Mouse (Mus musculus): Measurements from ENCODE around the gene Gm10354.
"Not testable (repeated sequence)": the region's sequence is repeated elsewhere in the genome, so short reads cannot be mapped to it uniquely, and the experiment has no call there.

Gene Gm10354

DNA sequence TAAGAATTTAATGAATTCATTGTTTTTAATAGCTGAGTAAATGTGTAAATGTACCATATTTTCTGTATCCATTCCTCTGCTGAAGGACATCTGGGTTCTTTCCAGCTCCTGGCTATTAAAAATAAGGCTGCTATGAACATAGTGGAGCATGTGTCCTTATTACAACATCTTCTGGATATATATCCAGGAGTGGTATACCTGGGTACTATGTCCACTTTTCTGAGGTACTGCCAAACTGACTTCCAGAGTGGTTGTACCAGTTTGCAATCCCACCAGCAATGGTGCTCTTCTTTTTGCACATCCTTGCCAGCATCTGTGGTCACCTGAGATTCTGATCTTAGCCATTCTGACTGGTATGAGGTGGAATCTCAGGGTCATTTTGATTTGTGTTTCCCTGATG lies 25.1 kb downstream of the Gm10354 start:
- not testable (repeated sequence) for DNase-seq

DNA sequence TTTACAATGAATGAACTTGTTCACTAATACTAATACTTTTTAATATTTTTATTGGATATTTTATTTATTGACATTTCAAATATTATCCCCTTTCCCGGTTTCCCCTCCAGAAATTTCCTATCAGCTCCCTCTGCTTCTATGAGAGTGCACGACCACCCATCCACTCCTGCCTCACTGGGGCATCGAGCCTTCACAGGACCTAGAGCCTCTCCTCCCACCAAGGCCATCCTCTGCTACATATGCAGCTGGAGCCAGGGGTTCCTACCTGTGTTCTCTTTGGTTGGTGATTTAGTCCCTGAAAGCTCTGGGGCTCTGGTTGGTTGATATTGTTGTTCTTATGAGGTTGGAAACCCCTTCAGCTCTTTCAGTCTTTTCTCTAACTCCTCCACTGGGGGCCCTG lies 26.0 kb downstream of the Gm10354 start:
- DNase-seq: not testable (repeated sequence)

DNA sequence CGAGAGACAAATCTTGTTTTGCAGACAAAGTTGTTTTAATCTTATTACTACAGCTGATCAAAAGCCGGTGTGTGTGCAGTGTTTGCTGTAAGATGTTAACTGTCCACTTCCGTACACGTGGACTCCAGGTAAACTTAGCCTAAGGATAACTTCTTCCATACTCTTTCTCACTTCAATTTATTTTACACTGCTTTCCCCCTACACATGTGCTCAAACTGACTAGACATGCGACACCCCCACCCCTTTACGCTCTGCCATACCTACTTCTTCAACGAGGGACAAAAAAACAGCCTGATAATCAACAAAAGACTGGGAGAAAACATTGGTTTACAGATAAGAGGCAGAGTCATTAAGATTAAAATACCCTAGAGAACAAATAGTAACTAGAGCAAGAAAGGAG lies 26.9 kb downstream of the Gm10354 start:
- not testable (repeated sequence) for DNase-seq

DNA sequence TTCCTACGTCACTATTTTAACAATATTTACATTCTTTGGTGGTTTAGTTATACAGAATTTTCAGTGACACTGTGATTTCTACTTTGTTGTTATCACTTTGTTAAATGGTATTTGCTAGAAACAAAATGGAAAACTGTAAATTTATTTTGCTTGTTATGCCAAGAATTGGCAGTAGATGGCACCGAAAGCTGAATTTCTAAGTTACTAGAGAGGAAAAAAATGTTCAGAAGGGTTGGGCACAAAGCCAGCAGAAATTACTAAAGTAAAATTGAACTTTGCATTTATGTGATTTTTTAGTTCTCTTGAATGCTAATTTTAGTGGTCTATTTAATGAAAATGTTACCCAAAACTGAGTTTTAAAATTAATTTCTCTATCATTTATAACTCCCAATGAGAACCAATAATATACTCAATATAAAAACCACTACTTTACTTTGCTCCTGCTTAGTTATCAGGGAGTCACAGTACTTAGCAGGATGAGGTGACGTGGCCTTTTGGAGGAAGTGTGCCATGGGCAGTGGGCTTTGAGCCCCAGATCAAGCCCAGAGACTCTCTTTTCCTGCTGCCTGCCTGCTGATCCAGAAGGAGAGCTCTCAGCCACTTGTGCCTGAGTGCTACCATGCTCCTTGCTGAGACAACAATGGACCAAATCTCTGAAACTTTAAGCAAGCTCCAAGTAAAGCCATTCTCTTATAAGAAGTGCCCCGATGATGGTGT lies 31.1 kb downstream of the Gm10354 start:
- DNase-seq: not testable (repeated sequence)

DNA sequence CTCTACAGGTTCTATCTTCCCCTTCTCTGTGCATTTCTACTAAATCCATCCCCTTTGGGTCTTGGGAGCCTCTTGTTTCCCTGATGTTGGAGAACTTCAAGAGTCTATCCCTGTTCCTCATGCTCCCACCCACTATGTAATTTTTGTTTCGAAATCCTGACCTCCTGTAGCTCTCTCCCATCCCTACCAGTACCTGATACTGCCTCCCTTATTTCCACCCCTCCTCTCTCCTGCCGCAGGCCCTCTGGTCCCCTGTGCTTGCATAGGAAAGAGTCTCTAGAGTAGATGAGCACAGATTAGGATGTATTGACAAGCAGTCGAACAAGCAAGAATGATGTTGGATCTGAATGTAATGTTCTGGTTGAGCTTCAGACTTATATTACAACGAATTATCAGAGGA lies 33.2 kb downstream of the Gm10354 start:
- not testable (repeated sequence) for DNase-seq

DNA sequence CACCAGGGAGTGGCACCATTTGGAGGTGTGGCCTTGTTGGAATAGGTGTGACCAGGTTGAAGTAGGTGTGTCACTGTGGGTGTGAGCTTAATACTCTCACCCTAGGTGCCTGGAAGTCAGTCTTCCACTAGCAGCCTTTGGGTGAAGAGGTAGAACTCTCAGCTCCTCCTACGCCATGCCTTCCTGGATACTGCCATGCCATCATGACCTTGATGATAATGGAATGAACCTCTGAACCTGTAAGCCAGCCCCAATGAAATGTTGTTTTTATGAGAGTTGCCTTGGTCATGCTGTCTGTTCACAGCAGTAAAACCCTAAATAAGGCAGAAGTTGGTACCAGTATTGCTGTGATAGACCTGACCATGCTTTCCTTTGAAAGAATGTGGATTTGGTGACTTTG lies 37.7 kb downstream of the Gm10354 start:
- not testable (repeated sequence) for DNase-seq

DNA sequence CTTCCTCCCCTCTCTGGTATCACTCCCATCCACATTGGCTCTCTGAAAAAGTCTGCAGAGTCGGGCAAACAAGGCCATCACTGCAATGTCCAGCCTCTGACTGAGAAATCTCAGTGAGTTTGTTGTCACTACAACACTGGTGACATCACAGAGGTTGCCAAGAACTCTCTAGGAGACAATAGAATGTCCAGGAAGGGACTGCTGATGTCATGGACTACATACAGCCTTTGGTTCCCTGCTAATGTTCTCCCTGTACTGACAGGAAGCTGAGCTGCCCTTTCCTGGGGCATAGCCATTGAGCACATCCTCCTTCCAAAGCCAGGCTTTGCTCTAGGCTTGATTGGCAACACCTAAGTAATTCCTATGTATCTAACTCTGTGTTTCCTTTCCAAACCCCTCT lies 40.4 kb downstream of the Gm10354 start, which contains the start of gene Speer4e:
TSS of gene Speer4e (minus strand) at position 101 of the 400 bp plus-strand sequence.
- not testable (repeated sequence) for DNase-seq

DNA sequence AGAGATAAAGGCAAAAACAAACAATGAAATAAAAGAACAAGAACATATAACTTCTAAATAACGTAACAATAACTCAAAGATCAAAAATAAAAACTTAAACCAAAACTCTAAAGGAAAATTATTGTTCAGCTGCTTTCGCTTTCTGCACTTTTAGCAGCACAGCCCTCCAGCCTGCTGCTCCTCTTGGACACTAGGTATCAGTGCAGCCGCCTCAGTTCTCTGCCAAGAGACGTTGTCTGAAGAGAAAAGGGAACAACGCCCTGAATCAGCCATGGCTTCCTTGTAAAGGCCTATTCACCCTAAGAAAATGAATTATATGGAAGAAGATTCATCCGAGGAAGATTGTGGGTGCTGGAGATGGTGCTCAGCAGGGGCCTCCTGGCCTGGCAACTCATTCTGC lies 45.0 kb downstream of the Gm10354 start:
- not testable (repeated sequence) for DNase-seq

DNA sequence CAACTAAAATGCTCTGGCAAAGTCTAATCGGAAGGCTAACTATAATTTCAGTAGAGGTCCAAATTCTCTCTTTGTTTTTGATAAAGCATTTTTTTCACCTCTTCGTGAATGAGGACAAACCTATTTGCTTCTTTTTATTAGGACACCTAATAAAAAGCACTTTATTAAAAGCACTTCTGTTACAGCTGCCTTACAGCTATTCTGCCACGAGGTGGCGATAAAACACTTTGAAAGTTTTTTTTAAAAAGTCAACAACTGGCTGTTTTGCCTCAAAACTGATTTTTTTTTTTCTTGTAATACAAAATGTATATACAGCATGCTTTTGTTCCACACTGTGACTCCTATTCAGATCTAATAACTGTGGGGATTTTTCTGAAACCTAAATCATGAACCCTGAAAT lies 51.7 kb downstream of the Gm10354 start:
- not testable (repeated sequence) for DNase-seq
